Mouse (Mus musculus) left cerebral cortex, adult 8-10 months (tissue): ENCODE data around the gene Mplkip. TPM values are rescaled to one million over a fixed set of nuclear protein-coding genes. Genes with fewer than 3 reads are reported as not detected.
A peak's percentile ranks its signal among the peaks of the same experiment; 100 is the strongest.

Experiments
- DNase-seq, 2 experiments: peaks; one replicate each; pipeline ENCODE4 v3.0.0; 2022; ENCODE audit warnings: low spot score in 2 of 2
- total RNA-seq, 4 experiments: library from RNA; stranded (reverse); gene quantifications; 2 replicates each; pipeline ENCODE4 v1.2.4; 2022

The Mplkip gene
- 10 to 100 TPM; 12.7 to 16.4 (median 13.8) TPM for total RNA-seq

- peak; percentile 98 to 99 for DNase-seq
Measured at GRCm38 (mm10) chr13:17694911-17695699, at the start of gene Mplkip, which contains the start of gene Sugct. Gene Mplkip, plus strand, starts transcription at chr13:17695192. Gene Sugct, minus strand, starts transcription at chr13:17695553.

GRCm38 (mm10) chr13:17667380-17667779 lies 27.6 kb upstream of the Mplkip start:
- DNase-seq = no peak

- DNase-seq = no peak
Measured at GRCm38 (mm10) chr13:17671122-17671521, 23.9 kb upstream of the Mplkip start.

GRCm38 (mm10) chr13:17689461-17689860 lies 5.5 kb upstream of the Mplkip start:
- DNase-seq = no peak

GRCm38 (mm10) chr13:17690686-17691085 lies 4.3 kb upstream of the Mplkip start:
- DNase-seq = no peak

DNA sequence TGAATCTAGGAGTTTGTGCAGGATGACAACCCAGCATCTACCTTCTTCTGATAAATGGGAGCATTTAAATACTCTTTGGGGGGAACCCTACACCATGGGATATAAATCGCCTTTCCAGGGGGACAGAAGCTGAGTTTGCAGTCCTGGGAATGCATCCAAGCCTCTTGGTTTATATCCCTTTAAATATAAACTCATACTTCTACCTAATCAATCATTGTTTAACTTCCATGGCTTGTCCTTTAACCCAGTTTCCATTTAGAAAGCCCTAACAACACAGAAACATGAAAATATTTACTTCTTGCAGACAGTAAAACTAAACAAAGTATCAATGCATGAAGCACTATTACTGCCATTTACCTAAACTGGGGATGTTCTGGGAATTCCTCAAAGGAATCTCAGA lies 3.6 kb upstream of the Mplkip start:
- DNase-seq = no peak

- no peak for DNase-seq
Measured at GRCm38 (mm10) chr13:17693816-17694215, 1.2 kb upstream of the Mplkip start.

- DNase-seq = peak; percentile 46 to 54
Measured at GRCm38 (mm10) chr13:17694414-17694813, 578 bp upstream of the Mplkip start.

DNA sequence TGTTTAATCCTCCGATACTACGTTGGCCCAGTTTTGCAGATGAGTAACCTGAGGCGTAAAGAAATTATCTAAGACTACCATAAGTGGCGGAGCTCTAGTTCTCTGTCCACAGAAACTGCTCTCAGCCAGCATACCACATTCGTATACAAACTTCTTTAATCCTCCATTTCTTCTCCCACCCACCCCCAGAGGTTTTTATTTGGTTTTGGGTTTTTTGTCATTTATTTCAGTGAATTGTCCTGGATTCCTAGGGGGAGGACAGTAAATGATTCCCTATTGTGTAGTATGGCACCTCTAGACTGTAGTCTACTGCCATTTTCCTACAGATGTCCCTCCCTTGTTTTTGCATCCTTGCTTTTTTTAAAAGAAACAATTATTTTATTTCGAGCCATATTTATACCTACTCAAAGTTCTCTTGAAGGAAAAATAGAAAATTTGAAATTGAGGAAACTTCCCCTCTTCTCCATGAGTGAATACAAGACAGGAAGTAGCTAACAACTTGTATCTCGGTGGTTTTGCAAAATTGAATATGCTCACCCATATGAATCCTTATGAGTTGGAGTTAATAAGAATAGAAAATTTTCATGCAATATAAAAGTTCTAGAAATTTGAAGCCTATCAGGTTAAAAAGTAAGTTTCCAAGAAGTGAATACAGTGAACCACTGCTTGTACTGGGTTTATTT lies 1.0 kb downstream of the Mplkip start:
- DNase-seq = no peak

DNA sequence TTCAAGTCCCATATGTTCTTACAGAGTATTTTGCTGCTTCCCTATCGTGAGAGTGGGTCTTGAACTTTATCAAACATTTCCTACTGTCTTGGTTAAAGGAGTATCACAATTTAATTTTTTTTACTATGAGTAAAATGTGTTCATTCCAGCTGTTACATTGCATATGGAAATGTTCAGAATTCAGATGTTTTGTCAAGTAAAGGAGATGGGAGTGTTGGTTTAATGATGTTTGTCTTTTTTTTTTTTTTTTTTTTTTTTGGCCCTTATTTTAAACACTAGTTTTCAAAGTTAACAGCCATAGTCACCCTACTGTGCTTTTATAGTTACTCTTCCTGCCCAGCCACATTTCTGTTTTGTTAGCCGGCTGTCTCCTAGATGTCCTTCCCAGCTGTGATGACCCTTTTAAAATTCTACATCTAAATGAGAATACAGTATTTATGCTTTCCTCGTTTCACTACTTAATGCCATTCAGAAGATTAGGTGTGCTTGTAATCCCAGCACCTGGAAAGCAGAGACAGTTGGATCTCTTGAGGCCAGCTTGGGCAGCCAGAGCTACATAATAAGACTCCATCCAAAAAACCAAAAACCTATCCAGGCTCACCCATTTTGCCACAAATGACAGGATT lies 5.2 kb downstream of the Mplkip start:
- no peak for DNase-seq

- no peak for DNase-seq
Measured at GRCm38 (mm10) chr13:17701322-17701721, 6.3 kb downstream of the Mplkip start.

GRCm38 (mm10) chr13:17702311-17702710 lies 7.3 kb downstream of the Mplkip start:
- no peak for DNase-seq

DNA sequence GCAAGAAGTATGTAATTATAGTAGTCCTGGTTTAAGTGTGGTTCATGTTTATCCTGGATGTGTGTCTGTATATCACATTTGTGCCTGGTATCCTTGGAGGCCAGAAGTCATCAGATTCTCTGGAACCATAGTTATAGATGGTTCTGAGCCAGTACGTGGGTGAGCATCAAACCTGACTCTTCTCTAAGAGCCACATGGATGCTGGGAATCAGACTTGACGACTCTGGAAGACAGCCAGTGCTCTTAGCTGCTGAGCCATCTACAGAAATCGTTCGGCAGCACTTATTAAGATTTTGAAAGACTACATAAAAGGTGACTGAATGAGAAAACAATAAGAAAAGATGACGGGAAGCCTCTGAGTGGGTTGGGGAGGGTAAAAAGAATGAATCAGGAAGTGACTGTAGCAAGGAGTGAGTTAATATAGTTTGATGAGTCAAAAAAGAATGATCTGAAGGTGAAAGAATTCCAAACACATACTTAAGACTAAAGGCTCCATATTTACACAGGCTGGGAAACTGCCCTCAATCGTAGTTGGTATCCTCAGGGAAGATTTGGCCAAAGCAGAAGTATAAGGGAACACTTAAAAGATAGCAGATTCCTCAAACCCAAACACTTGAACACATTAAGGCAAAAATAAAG lies 10.3 kb downstream of the Mplkip start:
- no peak for DNase-seq

DNA sequence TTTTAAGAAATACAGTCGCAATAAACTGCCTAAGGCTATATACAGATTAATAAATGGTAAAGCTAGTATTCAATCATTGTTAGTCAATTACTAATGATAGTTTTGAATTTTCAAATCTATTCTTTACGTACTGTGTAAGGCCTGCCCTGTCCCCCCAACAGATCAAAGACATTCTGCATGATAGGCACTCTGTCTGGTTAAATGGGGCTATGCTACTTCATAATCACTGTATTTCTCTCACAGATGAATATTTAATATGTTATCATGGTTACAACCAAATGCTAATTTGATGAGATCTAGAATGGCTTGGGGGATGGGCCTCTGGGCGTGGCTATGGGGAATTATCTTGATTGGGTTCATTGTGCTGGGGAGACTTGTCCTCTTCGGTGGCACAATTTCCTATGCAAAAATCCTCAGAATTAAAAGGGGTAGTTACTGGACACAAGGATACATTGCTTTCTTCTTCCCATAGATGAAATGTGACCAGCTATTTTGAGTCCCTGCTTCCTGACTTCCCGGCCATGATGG lies 13.9 kb downstream of the Mplkip start:
- DNase-seq = no peak

DNA sequence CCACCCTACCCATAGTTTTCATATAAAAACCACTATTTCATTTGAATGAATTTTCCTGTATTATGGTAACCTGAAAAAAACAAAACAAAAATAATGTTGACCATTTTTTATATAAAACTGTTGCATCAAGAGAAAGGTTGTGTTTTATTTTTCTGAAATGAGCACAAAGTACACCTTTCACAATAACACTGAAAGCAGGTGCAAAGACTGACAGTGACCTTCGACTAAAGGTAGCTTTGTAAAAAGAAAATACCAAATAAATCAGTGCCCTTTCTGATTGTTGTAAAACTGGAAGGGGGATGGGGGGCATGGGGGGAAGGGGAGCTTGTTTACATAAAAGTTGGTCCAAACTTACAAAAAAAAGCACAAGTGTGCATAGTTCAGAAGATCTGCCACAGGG lies 22.4 kb downstream of the Mplkip start:
- DNase-seq = no peak

GRCm38 (mm10) chr13:17727922-17728321 lies 32.9 kb downstream of the Mplkip start:
- no peak for DNase-seq

DNA sequence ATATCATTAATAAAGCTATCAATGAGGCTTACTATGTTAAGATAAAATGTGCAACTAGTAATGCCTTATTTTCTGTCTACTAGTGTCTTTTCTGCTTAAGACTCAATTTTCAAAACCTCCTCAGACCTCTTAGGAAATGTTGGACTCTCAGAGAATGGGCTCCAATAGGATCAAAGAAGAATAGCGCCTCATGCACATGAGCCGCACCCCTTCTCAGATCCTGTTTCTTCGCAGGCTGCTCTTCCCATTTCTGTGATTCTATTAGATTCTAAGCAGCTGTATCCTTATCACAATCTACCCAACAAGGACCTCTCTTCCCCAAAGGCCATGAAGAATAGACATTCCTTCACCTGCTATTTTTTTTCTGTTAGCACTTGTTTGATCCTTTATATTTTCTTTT lies 33.8 kb downstream of the Mplkip start:
- DNase-seq = no peak
